Mouse (Mus musculus): ENCODE results near the gene Alg14. TPM values are rescaled to one million over a fixed set of nuclear protein-coding genes. Genes with fewer than 3 reads are reported as not detected.
A peak's percentile ranks its signal among the peaks of the same experiment; 100 is the strongest.

Alg14 gene
- polyA plus RNA-seq, 1 experiment from 2014 or later = 33.6 TPM

GRCm38 (mm10) chr3:121355569-121355968, 64.0 kb downstream of the Alg14 start:
- Histone ChIP-seq H3K4me1 (0 out of 2 replicates have a peak, but pooled peaks cover 2% of the 10 kb centered on the region), H3K9ac (no peak overlapping the region), H3K9me3 (no peaks in the 10 kb centered on the region), H3K36me3 (no peaks in the 10 kb centered on the region), H3K4me2 (replicated peaks) (no peak overlapping the region), H3K4me3 (no peak overlapping the region), H3K27ac (no peak overlapping the region), H3K27me3 (no peaks in the 10 kb centered on the region)
- ATAC-seq (ENCODE audit: insufficient number of reproducible peaks, insufficient read depth, low FRiP score, low TSS enrichment) = no peak
- 83% methylated on average over 9 of the region's 9 CpGs for WGBS

- H3K9ac ChIP-seq = no peak overlapping the region
- H3K4me2 ChIP-seq (replicated peaks) = no peak overlapping the region
- no peak for ATAC-seq (ENCODE audit: insufficient number of reproducible peaks, insufficient read depth, low FRiP score, low TSS enrichment)
- H3K9me3 ChIP-seq = no peaks in the 10 kb centered on the region
- H3K4me3 ChIP-seq = no peak overlapping the region
- 0 out of 2 replicates have a peak, but pooled peaks cover 2% of the 10 kb centered on the region for H3K4me1 ChIP-seq
- no peaks in the 10 kb centered on the region for H3K36me3 ChIP-seq
- 77% methylated on average over 6 of the region's 6 CpGs for WGBS
- no peaks in the 10 kb centered on the region for H3K27me3 ChIP-seq
- no peak overlapping the region for H3K27ac ChIP-seq
Observed at GRCm38 (mm10) chr3:121356111-121356510, 64.5 kb downstream of the Alg14 start.

GRCm38 (mm10) chr3:121357030-121357429, 65.5 kb downstream of the Alg14 start:
- no peak for ATAC-seq (ENCODE audit: insufficient number of reproducible peaks, insufficient read depth, low FRiP score, low TSS enrichment)
- 0 out of 2 replicates have a peak, but pooled peaks cover 2% of the 10 kb centered on the region for H3K4me1 ChIP-seq
- H3K4me3 ChIP-seq = no peak overlapping the region
- H3K36me3 ChIP-seq = no peaks in the 10 kb centered on the region
- no peak overlapping the region for H3K9ac ChIP-seq
- no peaks in the 10 kb centered on the region for H3K27me3 ChIP-seq
- no peaks in the 10 kb centered on the region for H3K9me3 ChIP-seq
- no peak overlapping the region for H3K4me2 ChIP-seq (replicated peaks)
- H3K27ac ChIP-seq = no peak overlapping the region
- WGBS = 61% methylated on average over 3 of the region's 3 CpGs

GRCm38 (mm10) chr3:121358285-121358684, 66.7 kb downstream of the Alg14 start:
- no peak for ATAC-seq (ENCODE audit: insufficient number of reproducible peaks, insufficient read depth, low FRiP score, low TSS enrichment)
- no peaks in the 10 kb centered on the region for H3K4me1 ChIP-seq
- 70% methylated on average over 2 of the region's 2 CpGs for WGBS

GRCm38 (mm10) chr3:121358850-121359249, 67.3 kb downstream of the Alg14 start:
- no peak for ATAC-seq (ENCODE audit: insufficient number of reproducible peaks, insufficient read depth, low FRiP score, low TSS enrichment)
- Histone ChIP-seq H3K9ac (no peak overlapping the region), H3K4me2 (replicated peaks) (no peak overlapping the region), H3K4me3 (no peak overlapping the region), H3K4me1 (no peaks in the 10 kb centered on the region), H3K9me3 (no peaks in the 10 kb centered on the region), H3K27ac (no peak overlapping the region), H3K27me3 (no peaks in the 10 kb centered on the region), H3K36me3 (no peaks in the 10 kb centered on the region)
- WGBS = 76% methylated on average over 6 of the region's 6 CpGs

More at GRCm38 (mm10) chr3:121358285-121358684, 66.7 kb downstream of the Alg14 start:
- no peak overlapping the region for H3K9ac ChIP-seq
- H3K36me3 ChIP-seq = no peaks in the 10 kb centered on the region
- H3K27ac ChIP-seq = no peak overlapping the region
- no peak overlapping the region for H3K4me2 ChIP-seq (replicated peaks)
- H3K4me3 ChIP-seq = no peak overlapping the region
- no peaks in the 10 kb centered on the region for H3K9me3 ChIP-seq
- H3K27me3 ChIP-seq = no peaks in the 10 kb centered on the region

DNA sequence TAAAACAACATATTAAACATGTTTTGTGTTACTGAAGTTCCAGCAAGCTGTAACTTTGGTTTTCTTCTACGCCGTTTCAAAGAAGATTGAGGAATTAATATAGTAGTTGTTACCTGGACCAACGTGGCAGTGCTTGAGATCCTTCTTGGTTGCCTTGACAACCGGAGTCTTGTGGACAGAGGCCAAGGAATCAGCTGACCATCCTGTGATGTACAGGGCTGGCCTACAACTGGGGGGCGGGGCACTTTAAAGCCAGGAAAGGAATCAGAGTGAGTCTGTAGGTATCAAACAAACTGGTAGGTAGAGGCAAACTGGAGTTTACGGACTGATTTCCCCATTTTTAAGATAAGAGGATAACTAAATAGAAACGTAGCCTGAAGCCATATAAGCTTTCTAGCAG, 67.7 kb downstream of the Alg14 start:
- Histone ChIP-seq H3K27ac (no peak overlapping the region), H3K4me3 (no peak overlapping the region), H3K9me3 (no peaks in the 10 kb centered on the region), H3K9ac (no peak overlapping the region), H3K4me2 (replicated peaks) (no peak overlapping the region), H3K36me3 (no peaks in the 10 kb centered on the region), H3K27me3 (no peaks in the 10 kb centered on the region), H3K4me1 (0 out of 2 replicates have a peak, but pooled peaks cover 2% of the 10 kb centered on the region)
- no peak for ATAC-seq (ENCODE audit: insufficient number of reproducible peaks, insufficient read depth, low FRiP score, low TSS enrichment)
- WGBS = 82% methylated on average over 7 of the region's 7 CpGs

DNA sequence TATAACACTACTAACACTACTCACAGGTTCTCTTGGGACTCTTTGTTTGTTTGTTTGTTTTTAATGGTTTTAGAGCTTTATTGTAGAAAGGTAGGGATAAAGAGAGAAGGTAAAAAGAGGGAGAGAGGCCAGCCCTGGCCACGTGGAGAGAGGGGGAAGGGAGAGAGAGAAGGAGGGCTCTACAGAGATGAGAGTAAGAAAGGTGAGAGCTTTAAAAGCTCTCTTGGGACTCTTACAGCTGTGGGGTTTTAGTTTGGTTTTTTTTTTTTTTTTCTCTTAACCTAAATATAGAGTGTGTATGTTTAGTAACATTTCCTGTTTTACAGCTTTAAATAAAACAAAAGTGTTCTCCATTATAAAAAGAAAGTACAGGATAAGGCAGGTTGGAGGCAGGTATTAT, 70.4 kb downstream of the Alg14 start:
- Histone ChIP-seq H3K36me3 (no peaks in the 10 kb centered on the region), H3K4me3 (no peak overlapping the region), H3K4me1 (peaks cover 7% of the 10 kb centered on the region; the same call in 1 of the 2 replicates), H3K27ac (no peak overlapping the region), H3K27me3 (no peaks in the 10 kb centered on the region), H3K4me2 (replicated peaks) (no peak overlapping the region), H3K9me3 (no peaks in the 10 kb centered on the region), H3K9ac (no peak overlapping the region)
- WGBS = 49% methylated on average over 1 of the region's 1 CpGs
- no peak for ATAC-seq (ENCODE audit: insufficient number of reproducible peaks, insufficient read depth, low FRiP score, low TSS enrichment)

DNA sequence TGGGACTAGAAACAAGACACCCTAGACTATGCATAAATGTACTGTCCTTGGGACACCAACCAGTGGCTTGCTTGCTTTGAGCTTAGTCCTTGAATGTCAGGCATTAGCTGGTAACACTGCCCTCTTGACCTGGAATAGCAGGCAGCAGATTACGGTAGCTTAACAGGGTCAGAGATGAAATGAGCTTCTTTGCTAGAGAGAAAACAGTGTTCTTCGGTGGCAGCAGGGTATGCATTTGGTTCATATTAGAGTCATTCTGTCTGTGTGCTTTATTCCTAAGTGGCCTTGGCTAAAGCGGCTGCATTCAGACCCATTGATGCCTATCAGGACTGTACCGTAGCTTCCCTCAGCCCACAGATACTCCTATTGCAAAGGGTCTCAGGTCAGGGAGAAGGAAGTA, 72.8 kb downstream of the Alg14 start:
- Histone ChIP-seq H3K4me1 (peaks cover 7% of the 10 kb centered on the region; the same call in 1 of the 2 replicates), H3K9me3 (no peaks in the 10 kb centered on the region), H3K36me3 (no peaks in the 10 kb centered on the region), H3K27me3 (no peaks in the 10 kb centered on the region), H3K4me2 (replicated peaks) (no peak overlapping the region), H3K9ac (no peak overlapping the region), H3K4me3 (no peak overlapping the region), H3K27ac (peak overlapping the region; percentile 60; the same call in 1 of the 2 replicates)
- no peak for ATAC-seq (ENCODE audit: insufficient number of reproducible peaks, insufficient read depth, low FRiP score, low TSS enrichment)
- 13% methylated on average over 4 of the region's 4 CpGs for WGBS

DNA sequence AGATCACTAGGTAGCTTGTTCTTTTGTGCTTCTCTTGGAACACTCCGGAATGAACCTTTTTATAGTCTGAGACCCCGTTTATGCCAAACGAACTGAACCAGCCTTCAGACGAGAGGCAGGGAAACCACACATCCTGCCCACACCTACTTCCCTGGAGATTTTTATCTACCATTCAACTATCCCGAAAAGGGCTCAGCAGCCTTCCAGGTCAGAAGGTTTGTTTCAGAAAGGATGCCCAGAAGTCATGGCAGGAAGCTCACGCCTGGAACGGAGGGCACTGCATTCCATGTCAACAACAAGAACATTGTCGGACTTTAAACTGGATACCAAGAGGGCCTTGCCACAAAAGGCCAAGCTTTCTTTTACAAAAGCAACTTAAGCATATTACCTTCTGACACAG, 73.6 kb downstream of the Alg14 start:
- H3K4me1 ChIP-seq = peaks cover 7% of the 10 kb centered on the region; the same call in 1 of the 2 replicates
- no peak for ATAC-seq (ENCODE audit: insufficient number of reproducible peaks, insufficient read depth, low FRiP score, low TSS enrichment)
- H3K4me2 ChIP-seq (replicated peaks) = no peak overlapping the region
- H3K9me3 ChIP-seq = no peaks in the 10 kb centered on the region
- 48% methylated on average over 8 of the region's 8 CpGs for WGBS
- H3K27me3 ChIP-seq = no peaks in the 10 kb centered on the region
- peak overlapping the region; percentile 7; the same call in 1 of the 2 replicates for H3K27ac ChIP-seq
- H3K4me3 ChIP-seq = no peak overlapping the region
- H3K9ac ChIP-seq = no peak overlapping the region
- no peaks in the 10 kb centered on the region for H3K36me3 ChIP-seq

GRCm38 (mm10) chr3:121368616-121369015, 77.0 kb downstream of the Alg14 start:
- WGBS = 94% methylated on average over 4 of the region's 4 CpGs
- no peak for ATAC-seq (ENCODE audit: insufficient number of reproducible peaks, insufficient read depth, low FRiP score, low TSS enrichment)

DNA sequence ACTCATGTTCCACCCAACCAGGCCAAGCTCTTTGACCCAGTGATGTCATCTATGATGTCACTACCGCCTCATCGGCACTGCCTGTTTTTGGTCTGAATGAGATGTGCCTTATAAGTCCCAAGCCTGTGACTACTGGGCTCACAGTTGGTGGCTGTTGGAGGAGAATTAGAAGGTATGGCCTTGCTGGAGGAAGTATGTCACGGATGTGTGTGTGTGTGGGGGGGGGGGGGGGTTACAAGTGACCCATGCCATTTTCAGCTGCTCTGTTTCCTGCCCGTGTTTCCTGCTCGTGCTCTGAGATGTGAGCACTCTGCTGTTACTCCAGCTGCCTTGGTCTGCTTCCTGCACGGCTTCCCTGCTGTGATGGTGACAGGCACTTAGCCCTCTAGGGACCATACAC, 77.9 kb downstream of the Alg14 start:
- Histone ChIP-seq H3K4me3 (no peak overlapping the region), H3K9me3 (no peaks in the 10 kb centered on the region), H3K27ac (no peak overlapping the region), H3K36me3 (no peaks in the 10 kb centered on the region), H3K4me1 (peaks cover 22% of the 10 kb centered on the region; the same call in 1 of the 2 replicates), H3K9ac (no peak overlapping the region), H3K27me3 (no peaks in the 10 kb centered on the region), H3K4me2 (replicated peaks) (no peak overlapping the region)
- ATAC-seq (ENCODE audit: insufficient number of reproducible peaks, insufficient read depth, low FRiP score, low TSS enrichment) = no peak
- WGBS = 77% methylated on average over 6 of the region's 6 CpGs

More at GRCm38 (mm10) chr3:121368616-121369015, 77.0 kb downstream of the Alg14 start:
- no peaks in the 10 kb centered on the region for H3K36me3 ChIP-seq
- H3K4me1 ChIP-seq = peaks cover 21% of the 10 kb centered on the region; the same call in 1 of the 2 replicates
- no peaks in the 10 kb centered on the region for H3K27me3 ChIP-seq
- H3K9me3 ChIP-seq = no peaks in the 10 kb centered on the region
- no peak overlapping the region for H3K4me2 ChIP-seq (replicated peaks)
- H3K9ac ChIP-seq = no peak overlapping the region
- H3K4me3 ChIP-seq = no peak overlapping the region
- no peak overlapping the region for H3K27ac ChIP-seq

- Histone ChIP-seq H3K4me1 (peaks cover 19% of the 10 kb centered on the region; the same call in 1 of the 2 replicates), H3K27me3 (no peaks in the 10 kb centered on the region), H3K9me3 (no peaks in the 10 kb centered on the region), H3K9ac (no peak overlapping the region), H3K4me3 (no peak overlapping the region), H3K36me3 (no peaks in the 10 kb centered on the region), H3K4me2 (replicated peaks) (no peak overlapping the region), H3K27ac (no peak overlapping the region)
- ATAC-seq (ENCODE audit: insufficient number of reproducible peaks, insufficient read depth, low FRiP score, low TSS enrichment) = no peak
- WGBS = 86% methylated on average over 13 of the region's 13 CpGs
Observed at GRCm38 (mm10) chr3:121370301-121370700, 78.7 kb downstream of the Alg14 start.
